Mouse (Mus musculus) right cerebral cortex, postnatal 10 days (tissue): Measurements from ENCODE around the gene Map1b.

ENCODE experiments used
- DNase-seq, 2 experiments: peaks; one replicate each; pipeline ENCODE4 v3.0.0; 2021; ENCODE audit warnings: low spot score in 2 of 2

Gene Map1b

GRCm38 (mm10) chr13:99489998-99490397, 26.3 kb downstream of the Map1b start:
- no peak for DNase-seq

GRCm38 (mm10) chr13:99489175-99489574, 27.2 kb downstream of the Map1b start:
- DNase-seq, result no peak

- no peak for DNase-seq
Measured at GRCm38 (mm10) chr13:99485861-99486260, 30.5 kb downstream of the Map1b start.

- no peak for DNase-seq
Measured at GRCm38 (mm10) chr13:99485331-99485733, 31.0 kb downstream of the Map1b start.

- no peak for DNase-seq
Measured at GRCm38 (mm10) chr13:99484905-99485304, 31.4 kb downstream of the Map1b start.

- DNase-seq, result no peak
Measured at GRCm38 (mm10) chr13:99483433-99483832, 32.9 kb downstream of the Map1b start.

GRCm38 (mm10) chr13:99475488-99475887, 40.9 kb downstream of the Map1b start:
- no peak for DNase-seq

GRCm38 (mm10) chr13:99475033-99475432, 41.3 kb downstream of the Map1b start:
- no peak for DNase-seq

GRCm38 (mm10) chr13:99474108-99474507, 42.2 kb downstream of the Map1b start:
- DNase-seq, result no peak

GRCm38 (mm10) chr13:99472028-99472427, 44.3 kb downstream of the Map1b start:
- DNase-seq, result no peak

- DNase-seq, result no peak
Measured at GRCm38 (mm10) chr13:99470084-99470483, 46.3 kb downstream of the Map1b start.

GRCm38 (mm10) chr13:99468267-99468666, 48.1 kb downstream of the Map1b start:
- no peak for DNase-seq

- no peak for DNase-seq
Measured at GRCm38 (mm10) chr13:99466811-99467315, 49.5 kb downstream of the Map1b start.

- peak in 1 of 2 experiments; percentile 35 for DNase-seq
Measured at GRCm38 (mm10) chr13:99466064-99466463, 50.3 kb downstream of the Map1b start.

- no peak for DNase-seq
Measured at GRCm38 (mm10) chr13:99464551-99464950, 51.8 kb downstream of the Map1b start.

- DNase-seq, result no peak
Measured at GRCm38 (mm10) chr13:99461886-99462285, 54.5 kb downstream of the Map1b start.

GRCm38 (mm10) chr13:99459612-99460011, 56.7 kb downstream of the Map1b start:
- DNase-seq, result no peak

GRCm38 (mm10) chr13:99458658-99459386, 57.5 kb downstream of the Map1b start:
- peak; percentile 66 to 78 for DNase-seq

GRCm38 (mm10) chr13:99454977-99455376, 61.4 kb downstream of the Map1b start:
- no peak for DNase-seq

GRCm38 (mm10) chr13:99452444-99452843, 63.9 kb downstream of the Map1b start:
- DNase-seq, result no peak

- no peak for DNase-seq
Measured at GRCm38 (mm10) chr13:99451276-99451675, 65.1 kb downstream of the Map1b start.

- DNase-seq, result peak; percentile 55 to 59
Measured at GRCm38 (mm10) chr13:99450766-99451165, 65.6 kb downstream of the Map1b start.

- no peak for DNase-seq
Measured at GRCm38 (mm10) chr13:99449547-99449946, 66.8 kb downstream of the Map1b start.

GRCm38 (mm10) chr13:99448278-99448677, 68.1 kb downstream of the Map1b start:
- DNase-seq, result no peak
